Mouse (Mus musculus): ENCODE data around the gene Ddx56. TPM values are rescaled to one million over a fixed set of nuclear protein-coding genes. Genes with fewer than 3 reads are reported as not detected.

The Ddx56 gene
- 10 to 100 TPM; 22.2 to 24.0 TPM for total RNA-seq (2023)

DNA sequence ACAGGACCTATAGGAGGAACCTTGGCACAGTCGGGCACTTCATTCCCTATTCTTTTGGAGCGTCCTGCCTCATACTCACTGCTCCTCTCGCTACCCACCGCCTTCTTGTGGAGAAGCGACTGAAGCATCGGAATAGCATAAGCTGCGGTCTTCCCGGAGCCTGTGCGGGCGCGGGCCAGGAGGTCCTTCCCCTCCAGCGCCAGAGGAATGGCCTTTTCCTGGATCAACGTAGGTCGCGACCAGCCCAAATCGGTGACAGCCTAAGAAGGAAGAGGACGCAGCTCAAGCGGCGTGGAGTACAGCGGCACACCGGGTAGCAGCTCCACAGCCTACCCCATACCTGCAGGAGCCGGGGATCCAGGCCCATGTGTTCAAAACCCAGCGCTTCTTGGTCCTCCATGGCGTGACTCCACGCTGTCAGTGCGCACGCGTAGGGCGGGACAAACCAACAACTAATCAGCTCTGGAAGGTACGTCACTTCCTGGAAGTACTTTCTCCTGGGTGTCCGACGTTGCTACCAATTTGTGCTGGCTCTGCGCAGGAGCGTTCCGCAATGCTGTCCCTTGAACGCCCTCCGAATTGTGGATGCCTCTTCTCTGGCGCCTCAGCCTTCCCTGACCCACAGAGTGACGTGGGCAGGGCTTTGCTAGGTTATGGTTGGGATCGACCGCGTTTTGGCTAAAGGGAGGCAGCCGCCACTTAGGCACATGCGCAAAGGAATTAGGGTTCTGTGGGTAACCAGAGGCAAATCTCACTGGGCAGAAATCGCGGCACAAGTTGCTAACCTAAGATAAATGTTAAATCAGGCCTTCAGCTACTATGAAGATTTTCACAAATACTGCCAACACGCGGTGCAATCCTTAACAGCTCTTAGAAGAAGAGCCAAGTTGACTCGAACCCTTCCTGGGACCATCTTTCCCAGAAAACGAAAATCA is at the start of gene Ddx56:
Ddx56 (minus strand) TSS at position 453 of the 935 bp plus-strand sequence.

DNA sequence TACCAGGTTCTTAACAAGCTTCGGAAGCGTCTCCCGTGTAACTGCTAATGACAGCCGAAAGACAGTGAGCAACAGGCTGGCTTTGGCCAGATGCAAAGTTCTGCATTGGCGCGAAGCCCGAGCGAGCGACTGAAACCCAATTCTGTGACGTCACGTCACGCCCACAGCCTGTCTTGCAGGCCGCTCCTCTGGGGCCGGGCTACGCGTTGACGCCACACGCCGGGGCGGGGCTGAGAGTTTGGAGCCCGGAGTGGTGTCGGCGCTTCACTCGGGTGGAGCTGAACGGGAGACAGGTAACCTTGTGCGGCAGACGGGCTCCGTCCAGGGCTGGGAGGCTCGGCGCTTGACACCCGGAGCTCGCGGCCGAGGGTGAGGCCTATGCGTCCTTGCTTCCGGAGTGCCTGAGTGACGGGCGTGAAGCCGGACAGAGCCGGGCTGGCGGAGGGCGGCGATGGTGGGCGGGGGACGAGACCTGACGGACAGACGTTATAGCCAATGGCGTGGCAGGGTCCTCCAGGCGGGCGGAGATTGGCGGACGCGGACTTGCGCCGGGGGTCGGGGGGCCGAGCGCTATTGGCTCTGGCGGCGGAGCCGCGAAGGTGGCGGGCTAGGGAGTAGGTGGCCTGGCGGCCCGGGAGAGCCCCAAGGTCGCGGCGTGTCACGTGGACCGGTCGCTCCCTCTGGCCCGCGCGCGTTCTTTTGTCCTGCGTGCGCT is 24.0 kb upstream of the Ddx56 start, which contains the start of gene Ogdh:
Ogdh (plus strand) TSS at position 233 of the 715 bp plus-strand sequence.

DNA sequence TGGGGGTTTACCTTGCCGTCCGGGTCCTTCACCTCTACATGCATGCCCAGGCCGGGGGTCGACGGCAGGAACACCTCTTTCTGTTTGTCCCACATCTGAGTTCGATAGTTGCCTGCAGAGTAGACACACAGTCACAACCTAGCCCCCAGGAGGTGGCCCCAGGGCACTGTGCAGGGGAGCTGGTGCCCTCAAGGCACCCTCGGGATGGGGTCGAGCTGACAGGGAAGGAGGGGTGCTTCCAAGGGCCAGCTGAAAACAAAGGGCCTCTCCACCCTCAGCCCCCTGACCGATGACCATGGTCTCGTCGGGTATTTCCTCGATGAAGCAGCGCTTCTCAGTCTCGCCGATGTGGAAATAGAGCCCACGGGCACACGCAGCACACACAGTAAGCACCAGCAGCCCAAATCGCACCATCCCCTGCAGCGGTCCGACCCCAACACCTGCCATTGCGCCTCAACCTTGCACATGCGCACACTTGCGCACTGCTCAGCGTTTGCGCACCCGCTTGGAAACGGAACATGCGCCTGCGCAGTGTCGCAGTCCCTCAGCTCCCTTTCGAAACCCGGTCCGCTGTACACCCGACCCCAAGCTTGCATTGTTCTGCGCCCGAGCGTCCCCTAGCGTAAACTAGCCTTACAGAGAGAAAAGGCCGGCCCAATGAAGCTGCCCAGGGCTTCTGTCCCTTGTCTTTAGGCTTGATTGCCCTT is 7.0 kb upstream of the Ddx56 start, which contains the start of gene Tmed4:
Tmed4 (minus strand) TSS at position 484 of the 707 bp plus-strand sequence.

DNA sequence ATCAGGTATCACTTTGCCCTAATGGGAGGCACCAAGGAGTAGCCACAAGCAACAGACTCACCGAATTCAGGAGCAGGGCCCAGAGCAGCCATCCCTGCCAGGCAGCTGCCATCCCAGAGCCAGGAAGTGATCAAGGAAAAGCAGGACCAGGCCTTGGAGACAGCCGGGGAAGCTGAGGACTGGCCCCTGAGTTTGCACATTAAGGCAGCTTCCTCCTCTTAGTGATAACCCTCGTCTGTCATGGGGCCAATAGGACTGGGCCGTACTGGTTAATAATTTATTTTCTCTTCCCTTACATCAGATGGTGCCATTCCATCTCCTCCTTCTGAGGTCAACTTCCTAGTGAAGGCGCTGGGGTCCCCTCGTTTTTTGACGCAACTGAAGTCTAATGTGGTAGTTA is 37.6 kb downstream of the Ddx56 start, which contains the start of gene Npc1l1:
Npc1l1 (minus strand) TSS at position 132 of the 400 bp plus-strand sequence.

Other genes with a start within 250 kb of the Ddx56 start
- 1 to 10 TPM in 1 of 2 experiments, under 1 TPM in 1; 0.75 to 1.3 TPM for gene Camk2b, start 201.4 kb downstream of the Ddx56 start, total RNA-seq (2023)
- not detected for gene A730071L15Rik, start 67.7 kb downstream of the Ddx56 start, total RNA-seq (2023)
- gene Nudcd3, start 67.4 kb downstream of the Ddx56 start, total RNA-seq (2023) = 10 to 100 TPM; 29.0 to 32.2 TPM
- not detected for gene Npc1l1, start 37.6 kb downstream of the Ddx56 start, total RNA-seq (2023)
- 10 to 100 TPM; 27.0 to 30.2 TPM for gene Tmed4, start 7.1 kb upstream of the Ddx56 start, total RNA-seq (2023)
- gene Ogdh, start 23.9 kb upstream of the Ddx56 start, total RNA-seq (2023) = 100 to 1,000 TPM; 115 to 127 TPM
- 10 to 100 TPM; 38.9 to 39.4 TPM for gene Zmiz2, start 121.3 kb upstream of the Ddx56 start, total RNA-seq (2023)
- gene Ppia, start 147.7 kb upstream of the Ddx56 start, total RNA-seq (2023) = 100 to 1,000 TPM; 886 to 907 TPM
- gene H2afv, start 176.7 kb upstream of the Ddx56 start, total RNA-seq (2023) = 10 to 100 TPM; 83.9 to 89.8 TPM
- gene Purb, start 208.1 kb upstream of the Ddx56 start, total RNA-seq (2023) = 10 to 100 TPM; 39.8 to 47.8 TPM